Mouse (Mus musculus) retina, adult 2 months (tissue): Measurements from ENCODE around the gene Mob1b.
A peak's percentile ranks its signal among the peaks of the same experiment; 100 is the strongest.
"Not testable (repeated sequence)": the region's sequence is repeated elsewhere in the genome, so short reads cannot be mapped to it uniquely, and the experiment has no call there.

Experiments
- DNase-seq: peaks from one replicate; pipeline ENCODE4 v3.0.0-alpha.2; 2012; ENCODE audit warnings: low read depth, low spot score

The Mob1b gene

DNA sequence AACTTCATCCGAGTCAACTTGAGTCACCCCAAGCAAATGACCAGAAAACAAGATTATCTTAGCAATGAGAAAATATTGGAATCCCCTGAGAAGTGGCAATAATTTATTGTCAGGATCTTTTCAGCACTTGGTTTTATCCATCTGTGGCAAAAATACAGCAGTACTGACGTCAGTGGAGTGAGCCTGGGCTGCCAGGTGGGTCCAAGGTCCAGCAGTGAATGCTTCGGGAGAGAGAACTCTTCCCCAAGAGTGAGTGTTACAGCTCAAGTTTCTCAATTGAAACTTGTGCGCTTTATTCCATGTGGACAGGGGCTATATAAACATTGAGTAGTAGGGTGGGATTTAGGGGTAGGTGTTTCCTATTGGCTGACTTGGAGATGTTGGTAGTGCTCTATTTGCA lies 18.6 kb upstream of the Mob1b start:
- DNase-seq = no peak

DNA sequence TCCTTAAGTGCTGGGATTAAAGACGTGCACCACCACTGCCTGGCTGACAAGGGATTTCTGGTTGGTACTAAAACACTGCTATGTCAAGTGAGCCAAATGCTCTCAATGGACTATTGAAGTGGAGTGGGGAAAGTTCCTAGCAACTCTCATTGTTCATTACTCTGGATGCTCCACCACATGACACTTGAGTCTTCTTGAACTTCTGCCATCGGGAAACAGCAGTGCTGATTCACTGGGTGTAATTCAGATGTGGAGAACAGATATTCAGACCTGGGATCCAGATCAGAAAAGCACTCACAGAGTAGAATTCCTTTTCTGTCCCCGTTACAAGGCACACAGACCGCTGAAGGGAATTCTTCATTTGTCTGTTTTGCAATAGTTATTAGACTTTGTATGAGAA lies 17.1 kb upstream of the Mob1b start:
- no peak for DNase-seq

DNA sequence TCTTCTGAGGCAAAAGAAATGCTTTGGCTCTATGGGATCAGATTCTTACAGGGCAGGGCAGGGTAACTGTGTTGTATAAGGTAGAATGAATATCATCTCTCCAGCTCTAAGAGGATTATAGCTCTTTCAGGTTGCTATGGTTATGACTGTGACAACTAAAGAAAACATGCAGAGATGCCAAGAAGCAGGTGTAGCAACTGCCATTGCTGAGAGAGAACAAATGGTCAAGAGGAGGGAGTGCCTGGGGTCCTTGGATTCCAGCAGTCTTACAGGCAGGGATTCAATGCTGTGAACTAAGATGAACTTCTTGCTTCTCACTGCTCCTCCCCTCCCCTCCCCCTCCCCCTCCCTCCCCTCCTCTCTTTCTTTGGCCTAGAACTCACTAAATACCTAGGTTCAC lies 9.5 kb upstream of the Mob1b start:
- no peak for DNase-seq

DNA sequence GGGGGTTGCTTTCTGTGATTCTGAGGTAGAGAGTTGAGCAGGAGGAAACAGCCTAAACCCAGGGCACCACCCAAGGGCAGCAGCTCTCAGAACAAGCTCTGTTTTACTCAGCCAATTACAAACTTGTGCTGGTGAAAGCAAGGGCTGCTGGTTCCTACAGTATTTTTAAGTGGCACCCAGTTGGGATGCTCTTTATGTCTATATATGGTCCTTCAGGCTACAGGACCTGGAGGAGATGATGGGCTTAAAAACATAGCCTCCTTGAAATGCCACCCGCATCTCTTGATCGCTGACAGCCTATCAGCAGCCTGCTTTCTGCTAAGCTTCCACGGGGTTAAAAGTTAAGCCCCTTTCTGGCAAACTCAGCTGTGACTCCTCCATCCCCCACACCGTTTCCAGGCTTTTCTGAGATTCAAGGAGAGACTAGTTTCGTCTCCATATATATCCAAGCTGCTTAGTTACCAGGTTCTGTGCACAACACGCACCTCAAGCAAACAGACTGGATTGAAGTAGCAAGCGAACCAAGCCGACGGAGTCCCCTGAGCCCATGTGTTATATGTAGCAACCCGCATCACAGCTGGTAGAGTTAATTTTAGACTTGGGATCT lies 8.9 kb upstream of the Mob1b start:
- DNase-seq = no peak

DNA sequence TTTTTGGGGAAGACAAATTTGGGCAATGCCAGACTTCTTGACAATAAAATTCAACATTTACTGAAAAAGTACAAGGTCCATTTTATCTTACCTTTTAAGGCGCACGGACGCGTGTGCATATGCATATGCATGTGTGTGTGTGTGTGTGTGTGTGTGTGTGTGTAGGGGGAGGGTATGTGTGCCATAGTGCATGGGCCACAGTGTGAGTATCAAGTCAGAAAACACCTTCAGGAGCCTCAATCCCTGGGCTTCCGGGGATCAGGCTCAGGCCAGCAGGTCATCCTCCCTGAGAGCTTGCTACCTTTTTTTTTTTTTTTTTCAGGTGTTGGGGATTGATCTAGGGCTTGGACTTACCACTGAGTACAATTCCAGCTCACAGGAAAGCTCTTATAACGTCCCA lies 8.3 kb upstream of the Mob1b start:
- no peak for DNase-seq

DNA sequence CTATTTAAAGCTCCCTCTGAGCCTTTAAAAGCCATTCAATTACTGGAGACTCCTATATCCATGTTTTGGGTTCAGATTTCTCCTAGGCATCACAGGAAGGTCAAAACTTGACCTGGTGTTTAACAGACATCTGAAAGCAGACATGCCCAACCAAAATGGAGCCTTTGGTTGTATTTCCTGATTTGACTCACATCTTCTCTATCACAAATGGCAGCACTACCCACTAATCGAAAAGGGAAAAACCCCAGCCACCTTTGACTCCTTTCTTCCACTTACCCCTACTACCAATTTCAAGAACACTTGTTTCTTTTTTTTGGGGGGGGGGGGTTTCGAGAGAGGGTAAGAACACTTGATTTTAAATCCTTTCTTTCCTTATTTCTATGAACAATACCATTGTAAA lies 3.7 kb upstream of the Mob1b start:
- DNase-seq = no peak

DNA sequence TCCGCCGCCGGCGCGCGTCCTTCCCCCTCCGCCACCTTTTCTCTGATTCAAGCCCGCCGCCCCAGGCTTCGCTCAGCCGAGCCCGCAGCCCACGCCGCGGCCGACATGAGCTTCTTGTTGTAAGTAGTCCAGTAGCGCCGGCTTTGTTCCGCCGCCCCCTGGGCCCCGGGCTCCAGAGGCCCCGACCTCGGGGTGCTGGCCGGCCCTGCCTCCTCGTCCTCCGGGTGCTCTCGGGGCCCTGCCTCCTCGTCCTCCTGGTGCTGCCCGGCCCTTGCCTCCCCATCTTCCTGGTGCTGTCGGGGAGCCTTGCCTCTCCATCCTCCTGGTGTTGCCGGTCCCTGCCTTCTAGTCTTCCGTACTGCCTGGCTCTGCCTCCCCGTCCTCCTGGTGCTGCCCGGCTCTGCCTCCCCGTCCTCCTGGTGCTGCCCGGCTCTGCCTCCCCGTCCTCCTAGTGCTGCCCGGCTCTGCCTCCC lies 384 bp downstream of the Mob1b start:
- no peak for DNase-seq

DNA sequence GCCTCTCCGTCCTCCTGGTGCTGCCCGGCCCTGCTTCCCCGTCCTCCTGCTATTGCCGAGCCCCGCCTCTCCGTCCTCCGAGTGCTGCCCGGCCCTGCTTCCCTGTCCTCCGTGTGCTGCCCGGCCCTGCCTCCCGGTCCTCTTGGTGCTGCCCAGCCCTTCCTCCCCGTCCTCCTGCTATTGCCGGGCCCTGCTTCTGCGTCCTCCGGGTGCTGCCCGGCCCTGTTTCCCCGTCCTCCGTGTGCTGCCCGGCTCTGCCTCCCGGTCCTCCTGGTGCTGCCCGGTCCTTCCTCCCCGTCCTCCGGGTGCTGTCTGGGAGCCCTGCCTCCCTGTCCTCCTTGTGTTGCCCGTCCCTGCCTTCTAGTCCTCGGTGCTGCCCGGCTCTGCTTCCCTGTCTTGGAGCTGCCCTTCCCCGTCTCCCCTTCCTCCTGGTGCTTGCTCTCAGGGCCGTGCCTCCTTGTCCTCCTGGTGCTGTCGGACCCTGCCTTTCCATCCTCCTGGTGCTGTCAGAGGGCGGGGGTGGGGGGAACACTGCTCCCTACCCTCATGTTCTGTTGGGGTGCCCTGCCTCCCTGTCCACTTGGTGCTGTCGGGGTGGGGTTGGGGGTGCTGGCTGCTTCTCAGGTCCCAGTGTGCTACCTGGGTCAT lies 1.0 kb downstream of the Mob1b start:
- no peak for DNase-seq

DNA sequence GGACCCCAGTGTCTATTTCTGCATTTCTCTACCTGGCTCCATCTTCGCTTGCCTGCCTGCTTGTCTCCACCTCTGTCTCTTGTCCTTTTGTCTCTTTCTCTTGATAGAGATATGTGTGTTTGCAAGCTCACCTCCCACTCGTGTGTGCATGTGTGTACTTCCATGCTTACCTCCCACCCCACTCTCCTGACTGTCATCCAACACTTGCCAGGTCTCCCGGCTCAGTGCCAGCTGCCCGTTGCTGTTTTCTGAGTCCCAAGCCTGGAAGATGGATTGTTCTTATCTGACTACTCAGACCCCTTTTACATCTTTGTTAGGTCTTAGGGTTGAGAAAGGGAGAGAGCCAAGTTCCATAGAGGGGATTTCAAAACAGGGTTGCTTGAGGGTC lies 1.6 kb downstream of the Mob1b start:
- no peak for DNase-seq

DNA sequence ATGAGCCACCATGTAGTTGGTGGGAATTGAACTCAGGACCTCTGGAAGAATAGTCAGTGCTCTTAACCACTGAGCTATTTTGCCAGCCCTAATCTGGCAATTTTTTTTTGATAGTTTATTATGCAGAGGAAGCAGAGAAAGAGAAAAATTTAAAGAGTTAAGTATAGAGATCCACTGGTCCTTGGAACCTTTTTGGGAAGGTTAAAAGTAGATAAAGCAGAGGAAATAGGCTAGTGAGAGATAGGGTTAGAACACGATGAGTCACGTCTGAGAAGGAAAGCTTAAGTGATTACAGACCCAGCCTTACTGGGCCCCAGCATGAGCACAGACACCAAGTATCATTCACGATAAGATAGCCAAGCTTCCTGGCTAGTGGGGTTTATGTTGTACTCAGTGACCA lies 3.4 kb downstream of the Mob1b start:
- DNase-seq = no peak

DNA sequence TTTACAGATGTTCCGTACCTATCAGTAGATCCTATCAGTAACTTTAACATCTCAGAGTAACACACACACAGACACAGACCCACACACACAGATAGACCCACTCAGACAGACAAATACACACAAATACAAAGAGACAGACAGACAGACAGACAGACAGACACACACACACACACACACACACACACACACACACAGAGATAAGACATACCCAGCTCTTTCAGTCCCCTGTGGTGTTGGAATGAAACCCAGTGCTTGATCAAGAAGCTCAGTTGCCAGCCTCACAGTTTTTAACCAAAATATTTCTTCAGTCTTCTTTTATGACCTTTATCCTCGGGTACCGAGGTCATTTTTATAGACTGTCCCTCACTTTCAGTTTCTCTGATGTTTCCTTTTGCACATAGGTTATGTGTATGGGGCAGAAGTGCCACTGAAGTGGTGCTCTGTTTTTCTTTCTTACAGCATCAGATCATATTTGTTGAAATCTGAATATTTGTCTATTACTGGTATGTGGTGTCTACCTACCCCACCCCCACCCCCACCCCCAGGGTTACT lies 7.0 kb downstream of the Mob1b start:
- no peak for DNase-seq

DNA sequence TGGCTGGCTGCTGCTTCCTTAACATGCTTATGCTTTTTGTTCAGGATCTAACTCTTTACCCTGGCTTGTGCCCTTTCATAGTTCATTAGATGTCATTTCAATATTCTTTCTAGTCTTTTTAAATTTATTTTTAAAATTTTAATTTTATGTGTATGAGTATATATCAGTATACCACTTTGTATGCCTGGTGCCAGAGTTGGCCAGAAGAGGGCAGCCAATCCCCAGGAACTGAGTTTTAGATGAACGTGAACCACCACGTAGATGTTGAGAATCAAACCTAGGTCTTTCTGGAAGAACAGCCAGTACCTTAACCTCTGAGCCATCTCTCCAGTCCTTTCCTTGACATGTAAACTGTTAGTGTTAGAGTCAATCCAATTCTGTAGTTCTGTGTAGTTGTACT lies 14.1 kb downstream of the Mob1b start:
- no peak for DNase-seq

DNA sequence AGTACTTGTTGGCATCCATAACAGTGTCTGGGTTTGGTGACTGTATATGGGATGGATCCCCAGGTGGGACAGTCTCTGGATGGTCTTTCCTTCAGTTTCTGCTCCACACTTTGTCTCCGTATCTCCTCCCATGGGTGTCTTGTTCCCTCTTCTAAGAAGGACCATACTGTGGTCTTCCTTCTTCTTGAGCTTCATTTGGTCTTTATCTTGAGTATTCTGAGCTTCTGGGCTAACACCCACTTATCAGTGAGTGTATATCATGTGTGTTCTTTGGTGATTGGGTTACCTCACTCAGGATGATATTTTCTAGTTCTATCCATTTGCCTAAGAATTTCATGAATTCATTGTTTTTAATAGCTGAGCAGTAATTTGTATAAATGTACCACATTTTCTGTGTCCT lies 20.4 kb downstream of the Mob1b start:
- not testable (repeated sequence) for DNase-seq

DNA sequence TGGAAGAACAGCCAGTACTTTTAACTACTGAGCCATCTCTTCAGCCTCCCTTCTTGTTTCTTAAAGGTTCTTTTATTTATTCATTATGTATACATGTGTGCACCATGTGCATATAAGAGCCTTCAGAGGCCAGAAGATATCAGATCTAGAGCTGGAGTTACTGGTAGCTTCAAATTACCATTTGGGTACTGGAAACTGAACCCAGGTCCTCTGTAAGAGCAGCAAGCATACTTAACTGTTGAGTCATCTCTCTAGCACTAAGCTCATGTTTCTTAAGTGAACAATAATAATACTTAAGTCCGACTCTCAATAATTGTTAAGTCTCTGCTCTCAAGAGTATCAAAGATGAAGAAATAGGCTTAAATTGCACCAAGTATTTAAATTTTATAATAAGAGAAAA lies 27.1 kb downstream of the Mob1b start:
- DNase-seq = no peak

DNA sequence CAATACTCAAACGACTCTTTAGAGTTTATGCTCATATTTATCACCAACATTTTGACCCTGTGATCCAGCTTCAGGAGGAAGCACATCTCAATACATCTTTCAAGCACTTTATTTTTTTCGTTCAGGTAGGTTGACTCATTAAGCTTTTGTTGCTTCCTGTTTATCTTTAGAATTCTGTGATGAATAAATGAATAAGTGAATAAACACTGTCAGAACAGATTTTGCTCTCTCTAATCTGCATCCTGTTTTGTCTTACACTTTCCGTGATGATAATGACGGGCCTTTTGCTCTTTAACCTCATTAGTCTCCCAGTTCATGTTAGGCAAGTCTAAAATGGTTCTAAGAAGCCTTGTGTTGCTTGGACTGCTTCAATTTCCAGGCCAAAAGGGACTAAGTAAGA lies 32.5 kb downstream of the Mob1b start:
- DNase-seq = no peak

DNA sequence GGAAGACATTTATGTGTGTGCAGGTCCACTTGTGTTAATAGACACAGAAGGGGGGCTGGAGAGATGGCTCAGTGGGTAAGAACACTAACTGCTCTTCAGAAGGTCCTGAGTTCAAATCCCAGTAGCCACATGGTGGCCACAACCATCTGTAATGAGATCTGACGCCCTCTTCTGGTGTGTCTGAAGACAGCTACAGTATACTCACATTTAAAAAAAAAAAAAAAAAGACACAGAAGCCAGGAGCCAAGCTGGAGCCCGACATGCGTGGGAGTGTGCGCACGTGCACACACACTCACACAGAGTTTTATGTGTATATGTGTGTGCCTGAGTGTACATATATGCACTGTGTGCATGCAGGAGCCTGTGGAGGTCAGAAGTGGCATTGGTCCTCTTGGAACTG lies 42.0 kb downstream of the Mob1b start:
- no peak for DNase-seq

DNA sequence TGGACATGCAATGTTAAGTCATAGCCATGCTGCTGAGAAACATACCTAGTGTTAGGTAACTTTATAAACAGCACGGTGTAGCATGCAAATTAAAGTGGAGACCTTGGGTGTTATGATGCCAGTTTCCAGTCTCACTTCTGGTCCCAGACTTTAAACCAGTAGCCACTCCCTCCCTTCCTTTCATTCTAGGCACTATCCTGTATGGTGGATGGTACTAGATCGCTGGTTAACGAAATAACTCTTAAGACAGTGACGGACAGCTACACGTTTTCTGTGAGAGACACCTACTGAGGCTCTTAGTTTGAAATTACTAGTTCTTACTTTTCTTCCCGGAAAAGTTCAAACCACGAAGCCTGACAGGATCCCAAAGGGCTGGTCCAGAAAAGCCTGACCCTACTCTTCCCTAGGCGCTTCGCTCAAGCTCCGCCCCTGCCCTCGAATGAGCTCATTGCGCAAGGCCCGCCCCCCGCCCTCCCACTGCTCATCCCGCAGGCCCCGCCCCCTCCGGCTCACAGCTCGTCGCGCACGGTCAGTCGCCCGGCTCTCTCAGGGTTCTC lies 43.9 kb downstream of the Mob1b start:
- DNase-seq = peak; percentile 91

DNA sequence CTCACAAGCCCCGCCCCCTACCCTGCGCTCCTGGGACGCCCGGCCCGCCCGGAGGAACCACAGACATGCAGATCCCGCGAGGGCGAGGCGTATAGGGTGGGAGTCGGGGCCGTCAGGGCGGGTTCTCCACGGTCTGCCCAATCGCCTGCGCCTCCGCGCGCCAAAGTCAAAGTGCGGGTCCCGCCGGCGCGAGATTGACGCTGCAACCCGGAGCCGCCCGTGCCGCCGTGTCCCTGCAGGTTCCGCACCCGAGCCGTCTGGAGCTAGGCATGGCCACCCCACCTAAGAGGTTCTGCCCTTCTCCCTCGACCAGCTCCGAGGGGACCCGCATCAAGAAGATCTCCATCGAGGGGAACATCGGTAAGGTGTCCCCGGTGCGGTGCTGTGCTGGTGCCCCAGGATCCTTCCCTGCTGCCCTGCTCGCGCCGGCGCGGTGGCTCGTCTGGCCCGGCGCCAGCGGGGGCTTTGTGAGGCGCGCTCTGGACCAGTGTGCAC lies 44.4 kb downstream of the Mob1b start, which contains the start of gene Dck:
TSS of gene Dck (plus strand) at position 10 of the 495 bp plus-strand sequence.
- DNase-seq = peak; percentile 50

DNA sequence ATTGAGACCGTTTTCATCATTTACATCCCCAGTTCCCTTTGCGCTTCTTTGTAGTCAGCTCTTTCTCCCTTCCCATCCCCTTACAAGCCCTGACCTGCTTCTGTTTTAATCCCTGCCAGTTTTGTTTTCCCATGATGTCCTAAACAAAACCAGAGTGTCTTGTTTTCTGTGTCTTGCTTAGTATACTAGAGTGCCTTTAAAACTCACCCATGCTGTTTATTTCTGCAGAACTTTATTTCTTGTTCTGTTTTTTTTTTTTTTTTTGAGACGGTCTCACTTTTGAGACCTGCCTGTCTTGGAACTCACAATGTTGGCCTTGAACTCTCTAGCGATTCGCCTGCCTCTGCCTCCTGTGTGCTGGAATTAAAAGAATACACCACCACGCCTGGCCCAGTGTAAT lies 44.9 kb downstream of the Mob1b start:
- no peak for DNase-seq

DNA sequence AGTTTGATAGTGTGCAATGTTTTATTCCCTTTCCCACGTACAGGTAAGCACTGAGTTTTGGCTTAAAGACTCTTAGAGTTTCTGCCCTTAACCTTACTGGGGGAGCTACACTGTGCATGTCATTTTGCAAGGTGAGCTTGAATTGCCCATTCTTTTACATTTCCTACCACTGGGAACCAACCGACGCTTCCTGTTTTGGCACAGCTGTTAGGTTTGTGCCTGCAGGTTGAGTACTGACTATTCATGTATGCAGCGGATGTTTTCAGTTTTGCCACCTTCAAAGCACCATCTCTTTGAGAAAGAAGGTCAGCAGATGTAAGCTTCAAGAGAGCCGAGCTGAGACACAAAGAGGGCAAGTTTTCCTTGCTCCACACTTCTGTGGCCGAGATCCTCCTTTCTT lies 45.5 kb downstream of the Mob1b start:
- no peak for DNase-seq

DNA sequence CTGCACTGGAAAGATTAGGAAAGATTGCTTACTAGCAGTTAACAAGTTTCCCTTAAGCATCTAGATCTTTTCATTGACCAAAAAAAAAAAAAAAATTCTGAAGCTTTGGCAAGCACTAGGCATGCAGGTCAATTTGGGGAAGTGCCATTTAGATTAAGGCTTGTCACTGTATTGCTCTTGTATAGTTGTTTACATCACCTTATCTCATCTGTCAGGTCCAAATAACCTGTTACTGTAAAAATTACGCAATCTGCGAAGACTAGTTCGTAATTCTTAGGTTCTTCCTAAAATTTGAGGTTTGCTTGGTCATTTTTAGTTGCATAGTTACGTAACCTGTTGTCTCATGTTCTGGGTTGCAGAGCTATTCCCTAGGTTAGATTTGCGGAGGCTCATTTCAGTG lies 46.2 kb downstream of the Mob1b start:
- DNase-seq = no peak

DNA sequence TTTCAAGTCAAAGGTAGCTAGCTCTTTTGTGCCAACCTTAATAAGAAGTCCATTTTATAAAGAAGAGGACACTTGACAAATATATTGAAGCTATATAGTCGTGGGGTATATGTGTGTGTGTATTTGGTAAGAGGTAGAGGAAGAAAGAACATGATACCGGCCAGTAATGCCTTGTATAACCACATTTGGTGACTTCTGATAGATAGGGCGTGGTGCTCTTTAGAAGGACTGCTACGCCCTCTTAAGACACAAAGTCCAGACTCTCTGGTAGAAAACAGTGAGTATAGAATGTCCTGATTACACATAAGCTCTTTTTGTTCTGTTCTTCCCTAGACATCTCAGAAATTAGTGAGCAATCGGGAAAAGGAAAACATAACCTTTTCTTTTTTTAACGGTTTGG lies 47.5 kb downstream of the Mob1b start:
- no peak for DNase-seq
